Mouse (Mus musculus) natural killer cell, adult 2 months (primary cell): ENCODE data around the gene Tmem204.

Experiments used
- DNase-seq, 2 experiments: peaks; one replicate each; pipeline ENCODE4 v3.0.0; 2022; ENCODE audit warnings: low spot score in 2 of 2

Tmem204 gene

GRCm38 (mm10) chr17:25015655-25016291 lies 67.6 kb downstream of the Tmem204 start, which contains the start of the genes Cramp1l and Ift140:
TSS of gene Cramp1l (minus strand) at chr17:25015788.
TSS of gene Ift140 (plus strand) at chr17:25016085.
- DNase-seq, result peak; percentile 97 to 98

GRCm38 (mm10) chr17:25014841-25015570 lies 68.4 kb downstream of the Tmem204 start:
- DNase-seq, result peak; percentile 9 to 17

GRCm38 (mm10) chr17:25013606-25014501 lies 69.5 kb downstream of the Tmem204 start:
- peak; percentile 18 to 29 for DNase-seq
